Mouse (Mus musculus): ENCODE measurements around the gene Hddc3.

GRCm38 (mm10) chr7:80398654-80399444 is 55.9 kb downstream of the Hddc3 start:
- TF ChIP-seq CTCF (conservative IDR thresholded peaks at IDR 0.05; ENCODE audit: low read length): no peak
- TF ChIP-seq POU5F1 (IDR thresholded peaks at IDR 0.05; ENCODE audit: borderline replicate concordance, low read length): no peak
- TF ChIP-seq NANOG (IDR thresholded peaks at IDR 0.05; ENCODE audit: borderline replicate concordance, low read length): no peak
